Mouse (Mus musculus) liver, embryonic 13.5 days (tissue): ENCODE data around the gene B3gnt4. TPM values are rescaled to one million over a fixed set of nuclear protein-coding genes. Genes with fewer than 3 reads are reported as not detected.

ENCODE experiments used
- ATAC-seq: fragments of 200-750 bp; cut with Nextera tagmentation; 2 replicates; pipeline ENCODE4 v1.8.0; 2017; ENCODE audit warnings: low read depth, mild to moderate bottlenecking, moderate number of reproducible peaks, moderate library complexity
- DNase-seq: peaks from one replicate; pipeline ENCODE4 v3.0.0; 2022
- H3K27ac ChIP-seq: fragments of 300-500 bp; sonication (generic); 2 replicates; pipeline ENCODE4 v1.5.1; 2015; ENCODE audit warnings: moderate library complexity, mild to moderate bottlenecking, inconsistent platforms
- H3K27me3 ChIP-seq: fragments of 300-500 bp; sonication (generic); 2 replicates; pipeline ENCODE4 v1.6.1; 2015; ENCODE audit warnings: mild to moderate bottlenecking, inconsistent platforms
- H3K36me3 ChIP-seq: fragments of 300-500 bp; sonication (generic); 2 replicates; pipeline ENCODE4 v1.6.1; 2015; ENCODE audit warnings: mild to moderate bottlenecking, inconsistent platforms
- H3K4me1 ChIP-seq: fragments of 300-500 bp; sonication (generic); replicated peaks from 2 replicates; pipeline ENCODE4 v1.6.1; 2015; ENCODE audit warnings: inconsistent platforms
- H3K4me2 ChIP-seq: fragments of 300-500 bp; sonication (generic); 2 replicates; pipeline ENCODE4 v1.6.1; 2015; ENCODE audit warnings: inconsistent platforms, mild to moderate bottlenecking, moderate library complexity
- H3K4me3 ChIP-seq: fragments of 300-500 bp; sonication (generic); replicated peaks from 2 replicates; pipeline ENCODE4 v1.5.1; 2015; ENCODE audit warnings: mild to moderate bottlenecking, inconsistent platforms
- H3K9ac ChIP-seq: fragments of 300-500 bp; sonication (generic); 2 replicates; pipeline ENCODE4 v1.6.1; 2015; ENCODE audit warnings: mild to moderate bottlenecking, inconsistent platforms
- H3K9me3 ChIP-seq: fragments of 300-500 bp; sonication (generic); replicated peaks from 2 replicates; pipeline ENCODE4 v1.6.1; 2016; ENCODE audit warnings: inconsistent platforms
- WGBS: fragments of 180-500 bp; shearing (Covaris S2); methylation state at CpG from one replicate; pipeline ENCODE4 v1.1.7; 2015; ENCODE audit not compliant: insufficient replicate concordance; 5-methylcytosine and 5-hydroxymethylcytosine counted together
- microRNA-seq: library from miRNA; unstranded; fragments of <30 nt; microRNA quantifications from one replicate; pipeline ENCODE4, GENCODE M21; 2016
- polyA plus RNA-seq: library from polyadenylated mRNA; unstranded; fragments of >200 nt; fragmentation: Nextera tagmentation; extraction: Ambion mirVana; gene quantifications from 2 replicates; pipeline ENCODE4 v1.2.1, GENCODE M21; 2015

The B3gnt4 gene
- polyA plus RNA-seq, 1 experiment from 2014 or later, result 0.07 TPM

- H3K36me3 ChIP-seq, result peaks cover 56% of the 10 kb centered on the region
These were observed 18.4 kb downstream of the B3gnt4 start for GRCm38 (mm10) chr5:123528641-123529040.

GRCm38 (mm10) chr5:123530056-123530455 lies 19.8 kb downstream of the B3gnt4 start:
- Histone ChIP-seq H3K9me3 (no peaks in the 10 kb centered on the region), H3K4me1 (peaks cover 8% of the 10 kb centered on the region), H3K27me3 (no peaks in the 10 kb centered on the region), H3K4me2 (no peak overlapping the region), H3K27ac (no peak overlapping the region), H3K36me3 (peaks cover 67% of the 10 kb centered on the region), H3K4me3 (no peak overlapping the region), H3K9ac (no peak overlapping the region)
- ATAC-seq, result no peak
- 78% methylated on average over 8 of the region's 8 CpGs for WGBS
- DNase-seq, result no peak

More at GRCm38 (mm10) chr5:123528641-123529040, 18.4 kb downstream of the B3gnt4 start:
- Histone ChIP-seq H3K9me3 (no peaks in the 10 kb centered on the region), H3K27ac (no peak overlapping the region), H3K27me3 (no peaks in the 10 kb centered on the region), H3K9ac (no peak overlapping the region), H3K4me1 (peaks cover 16% of the 10 kb centered on the region), H3K4me3 (no peak overlapping the region), H3K4me2 (no peak overlapping the region)
- DNase-seq (no peak), ATAC-seq (no peak)
- WGBS, result 73% methylated on average over 7 of the region's 7 CpGs

GRCm38 (mm10) chr5:123533801-123534200 lies 23.5 kb downstream of the B3gnt4 start:
- ATAC-seq (no peak), DNase-seq (no peak)
- Histone ChIP-seq H3K9ac (no peak overlapping the region), H3K9me3 (no peaks in the 10 kb centered on the region), H3K36me3 (peaks cover 79% of the 10 kb centered on the region), H3K4me2 (no peak overlapping the region), H3K4me1 (peaks cover 4% of the 10 kb centered on the region; the same call in 1 of the 2 replicates), H3K27ac (no peak overlapping the region), H3K27me3 (no peaks in the 10 kb centered on the region), H3K4me3 (no peak overlapping the region)
- 87% methylated on average over 10 of the region's 10 CpGs for WGBS

- H3K36me3 ChIP-seq, result peaks cover 57% of the 10 kb centered on the region
- ATAC-seq, result peak; percentile 99
These were observed 45.4 kb downstream of the B3gnt4 start for GRCm38 (mm10) chr5:123555693-123556092.

GRCm38 (mm10) chr5:123556451-123556850 lies 46.2 kb downstream of the B3gnt4 start:
- Histone ChIP-seq H3K27me3 (no peaks in the 10 kb centered on the region), H3K4me1 (peaks cover 20% of the 10 kb centered on the region), H3K27ac (no peak overlapping the region), H3K9me3 (no peaks in the 10 kb centered on the region), H3K36me3 (peaks cover 62% of the 10 kb centered on the region), H3K9ac (no peak overlapping the region; the same call in 1 of the 2 replicates), H3K4me2 (no peak overlapping the region), H3K4me3 (no peak overlapping the region)
- WGBS, result 63% methylated on average over 2 of the region's 2 CpGs
- DNase-seq, result no peak
- ATAC-seq, result no peak

More at GRCm38 (mm10) chr5:123555693-123556092, 45.4 kb downstream of the B3gnt4 start:
- no peak overlapping the region for H3K4me3 ChIP-seq
- 46% methylated on average over 7 of the region's 7 CpGs for WGBS
- no peaks in the 10 kb centered on the region for H3K27me3 ChIP-seq
- H3K27ac ChIP-seq, result peak overlapping the region; percentile 56
- DNase-seq, result peak; percentile 50
- no peak overlapping the region for H3K9ac ChIP-seq
- no peaks in the 10 kb centered on the region for H3K9me3 ChIP-seq
- H3K4me2 ChIP-seq, result peak overlapping the region; percentile 3; the same call in 1 of the 2 replicates
- peaks cover 20% of the 10 kb centered on the region for H3K4me1 ChIP-seq

- Histone ChIP-seq H3K4me3 (no peak overlapping the region), H3K4me2 (no peak overlapping the region), H3K9me3 (no peaks in the 10 kb centered on the region), H3K9ac (no peak overlapping the region), H3K4me1 (peaks cover 23% of the 10 kb centered on the region), H3K27ac (no peak overlapping the region), H3K36me3 (peaks cover 88% of the 10 kb centered on the region), H3K27me3 (no peaks in the 10 kb centered on the region)
- ATAC-seq, result no peak
- WGBS, result 88% methylated on average over 8 of the region's 8 CpGs
- DNase-seq, result no peak
These were observed 49.3 kb downstream of the B3gnt4 start for GRCm38 (mm10) chr5:123559588-123559987.

GRCm38 (mm10) chr5:123561128-123561527 lies 50.9 kb downstream of the B3gnt4 start:
- peaks cover 94% of the 10 kb centered on the region for H3K36me3 ChIP-seq
- H3K9ac ChIP-seq, result no peak overlapping the region
- DNase-seq (no peak), ATAC-seq (no peak)
- no peak overlapping the region for H3K4me2 ChIP-seq
- WGBS, result 91% methylated on average over 11 of the region's 11 CpGs
- no peaks in the 10 kb centered on the region for H3K27me3 ChIP-seq
- no peak overlapping the region for H3K4me3 ChIP-seq
- H3K27ac ChIP-seq, result no peak overlapping the region
- H3K4me1 ChIP-seq, result peaks cover 9% of the 10 kb centered on the region
- H3K9me3 ChIP-seq, result no peaks in the 10 kb centered on the region

Small RNA genes lying within 50 kb of the gene (microRNA-seq; reads per million reads assigned to microRNA genes)
- 8.2 reads per million, percentile 19 among the genes with 10 or more reads in this experiment for gene Mir7647

Other genes with a start within 250 kb of the B3gnt4 start
- 6.6 and 7.9 TPM in 2 replicates for gene Bcl7a, start 166.6 kb upstream of the B3gnt4 start, polyA plus RNA-seq
- 3.2 and 3.6 TPM in 2 replicates for gene Mlxip, start 115.7 kb upstream of the B3gnt4 start, polyA plus RNA-seq
- gene Lrrc43, start 21.2 kb upstream of the B3gnt4 start, polyA plus RNA-seq, result not detected in 2 replicates
- not detected in 2 replicates for gene Il31, start 21.0 kb upstream of the B3gnt4 start, polyA plus RNA-seq
- 67.3 and 74.4 TPM in 2 replicates for gene Diablo, start 13.7 kb downstream of the B3gnt4 start, polyA plus RNA-seq
- gene Gm49027, start 15.0 kb downstream of the B3gnt4 start, polyA plus RNA-seq, result 0.18 and 0.21 TPM in 2 replicates
- gene Vps33a, start 62.6 kb downstream of the B3gnt4 start, polyA plus RNA-seq, result 20.7 and 21.1 TPM in 2 replicates
- gene Clip1, start 174.2 kb downstream of the B3gnt4 start, polyA plus RNA-seq, result 12.4 and 13.4 TPM in 2 replicates
- 30.7 and 42.3 TPM in 2 replicates for gene Zcchc8, start 210.6 kb downstream of the B3gnt4 start, polyA plus RNA-seq
- 56.2 and 67.0 TPM in 2 replicates for gene Rsrc2, start 239.0 kb downstream of the B3gnt4 start, polyA plus RNA-seq
- gene Kntc1, start 239.3 kb downstream of the B3gnt4 start, polyA plus RNA-seq, result 22.6 and 26.0 TPM in 2 replicates